Mouse (Mus musculus): ENCODE measurements around the gene Nt5c. TPM values are rescaled to one million over a fixed set of nuclear protein-coding genes. Genes with fewer than 3 reads are reported as not detected.
A peak's percentile ranks its signal among the peaks of the same experiment; 100 is the strongest.

Gene Nt5c
- polyA plus RNA-seq, 1 experiment from 2014 or later, result 76.0 TPM

DNA sequence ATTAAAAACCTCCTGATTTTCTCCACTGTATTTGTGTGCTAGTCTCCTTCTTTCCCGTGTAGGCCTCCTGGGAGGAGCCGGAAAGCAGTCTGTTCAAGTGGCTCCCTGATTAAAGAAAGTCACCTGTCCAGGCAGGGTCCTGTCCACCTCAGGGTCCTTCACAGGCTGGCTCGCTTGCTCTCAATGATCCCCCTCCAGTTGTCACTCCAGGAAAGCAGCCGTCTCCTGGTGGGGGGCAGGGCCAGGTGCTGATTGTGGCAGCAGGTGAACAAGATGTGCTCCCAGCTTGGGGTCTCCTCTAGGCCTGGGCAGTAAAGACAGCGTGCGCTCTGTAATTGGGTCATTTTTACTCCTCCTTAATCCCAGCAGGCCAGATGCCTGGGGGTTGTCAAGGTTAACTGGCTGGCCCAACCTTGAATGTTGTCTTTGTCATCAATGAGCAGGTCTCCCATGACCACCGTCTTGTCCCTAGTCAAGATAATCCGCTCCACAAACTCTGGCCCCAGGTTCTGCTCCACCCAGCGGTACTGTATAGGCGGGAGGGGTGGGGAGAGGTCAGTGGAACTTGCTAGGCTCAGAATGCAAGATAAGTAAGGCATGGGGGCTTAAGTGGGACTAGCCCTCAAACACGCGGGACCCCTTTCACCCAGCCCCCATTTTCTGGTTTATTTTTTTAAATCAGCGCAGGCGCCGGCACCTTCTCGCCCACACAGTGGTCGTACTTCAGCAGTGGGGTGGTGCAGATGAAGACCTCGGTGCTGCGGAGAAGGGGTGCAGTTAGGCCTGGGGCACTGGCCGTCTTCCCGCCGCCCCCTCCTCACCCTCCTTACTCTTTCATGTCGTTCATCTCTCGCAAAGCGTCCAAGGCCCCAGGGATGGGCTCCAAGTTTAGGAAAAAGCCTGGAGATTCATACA lies 964 bp downstream of the Nt5c start:
- no peaks in the 10 kb centered on the region for H3K9me3 ChIP-seq (ENCODE audit: low read depth, low read length)
- peak overlapping the region; percentile 86 for H3K4me2 ChIP-seq
- 0 out of 2 replicates have a peak, but pooled peaks cover 5% of the 10 kb centered on the region for H3K4me1 ChIP-seq (ENCODE audit: insufficient read depth)
- H3K36me3 ChIP-seq (ENCODE audit: insufficient read depth), result peaks cover 14% of the 10 kb centered on the region; the same call in 1 of the 2 replicates
- ATAC-seq (ENCODE audit: insufficient read depth), result peak; percentile 42
- WGBS, result 21% methylated on average over 25 of the region's 25 CpGs
- H3K27ac ChIP-seq (ENCODE audit: low read depth), result peak overlapping the region; percentile 78; the same call in 1 of the 2 replicates
- H3K27me3 ChIP-seq (ENCODE audit: insufficient read depth, low read length), result no peaks in the 10 kb centered on the region
- H3K4me3 ChIP-seq (ENCODE audit: low read depth, low read length), result peak overlapping the region; percentile 64
- no peak for TF ChIP-seq CTCF (IDR thresholded peaks at IDR 0.05; ENCODE audit: low read depth)
- no peak for DNase-seq
- peak overlapping the region; percentile 69 for H3K9ac ChIP-seq

DNA sequence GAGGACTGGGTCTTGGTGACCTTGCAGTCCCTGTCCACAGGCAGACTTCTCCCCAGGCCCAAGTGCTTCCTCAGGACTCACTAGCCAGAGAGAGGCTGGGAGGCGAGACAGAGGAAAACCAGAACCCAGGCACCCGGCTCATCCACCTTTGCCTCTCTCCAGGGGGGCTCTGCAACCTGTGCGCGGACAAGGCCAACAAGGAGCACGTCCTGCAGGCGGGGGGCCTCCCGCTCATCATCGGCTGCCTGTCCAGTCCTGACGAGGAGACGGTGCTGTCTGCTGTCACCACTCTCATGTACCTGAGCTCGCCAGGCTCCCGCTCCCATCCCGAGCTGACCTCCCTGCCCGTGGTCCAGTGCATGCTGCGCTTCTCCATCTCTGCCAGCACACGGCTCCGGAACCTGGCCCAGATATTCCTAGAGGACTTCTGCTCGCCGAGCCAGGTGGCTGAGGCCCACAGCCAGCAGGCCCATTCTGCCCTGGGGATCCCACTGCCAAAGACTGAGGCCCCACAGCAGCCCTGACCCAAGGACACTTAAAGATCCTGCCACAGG lies 3.0 kb downstream of the Nt5c start:
- H3K4me3 ChIP-seq (ENCODE audit: low read depth, low read length), result no peak overlapping the region
- DNase-seq (no peak), ATAC-seq (ENCODE audit: insufficient read depth) (no peak)
- H3K27me3 ChIP-seq (ENCODE audit: insufficient read depth, low read length), result no peaks in the 10 kb centered on the region
- peaks cover 14% of the 10 kb centered on the region; the same call in 1 of the 2 replicates for H3K36me3 ChIP-seq (ENCODE audit: insufficient read depth)
- no peak overlapping the region for H3K4me2 ChIP-seq
- H3K4me1 ChIP-seq (ENCODE audit: insufficient read depth), result 0 out of 2 replicates have a peak, but pooled peaks cover 5% of the 10 kb centered on the region
- WGBS, result 87% methylated on average over 19 of the region's 19 CpGs
- H3K27ac ChIP-seq (ENCODE audit: low read depth), result no peak overlapping the region
- H3K9ac ChIP-seq, result no peak overlapping the region
- no peak for TF ChIP-seq CTCF (IDR thresholded peaks at IDR 0.05; ENCODE audit: low read depth)
- H3K9me3 ChIP-seq (ENCODE audit: low read depth, low read length), result no peaks in the 10 kb centered on the region

DNA sequence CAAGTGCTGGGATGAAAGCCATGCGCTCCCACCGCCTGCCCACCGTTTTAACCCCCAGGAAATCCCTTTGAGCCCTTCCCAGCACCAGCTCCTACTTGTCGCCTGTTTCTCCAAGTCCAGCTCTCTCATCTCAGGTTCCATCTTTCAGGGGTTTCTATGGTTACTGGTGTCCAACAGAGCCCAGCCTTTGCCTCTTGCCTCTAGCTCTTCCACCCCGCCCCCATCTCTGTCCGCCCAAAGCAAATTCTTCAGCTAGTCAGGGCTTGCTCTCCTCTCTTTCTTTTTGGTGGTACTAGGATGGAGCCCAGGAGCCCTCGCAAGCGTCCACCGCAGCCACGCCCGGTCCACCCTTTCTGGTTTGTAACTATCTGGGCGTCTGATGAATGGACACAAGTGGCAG lies 6.5 kb downstream of the Nt5c start:
- H3K4me1 ChIP-seq (ENCODE audit: insufficient read depth), result no peaks in the 10 kb centered on the region
- no peak for DNase-seq
- WGBS, result 58% methylated on average over 12 of the region's 12 CpGs
- no peak overlapping the region for H3K4me2 ChIP-seq
- ATAC-seq (ENCODE audit: insufficient read depth), result no peak
- no peak overlapping the region for H3K9ac ChIP-seq
- TF ChIP-seq CTCF (IDR thresholded peaks at IDR 0.05; ENCODE audit: low read depth), result no peak
- no peaks in the 10 kb centered on the region for H3K9me3 ChIP-seq (ENCODE audit: low read depth, low read length)
- no peak overlapping the region for H3K27ac ChIP-seq (ENCODE audit: low read depth)
- no peaks in the 10 kb centered on the region for H3K27me3 ChIP-seq (ENCODE audit: insufficient read depth, low read length)
- H3K4me3 ChIP-seq (ENCODE audit: low read depth, low read length), result no peak overlapping the region
- H3K36me3 ChIP-seq (ENCODE audit: insufficient read depth), result peaks cover 14% of the 10 kb centered on the region; the same call in 1 of the 2 replicates

DNA sequence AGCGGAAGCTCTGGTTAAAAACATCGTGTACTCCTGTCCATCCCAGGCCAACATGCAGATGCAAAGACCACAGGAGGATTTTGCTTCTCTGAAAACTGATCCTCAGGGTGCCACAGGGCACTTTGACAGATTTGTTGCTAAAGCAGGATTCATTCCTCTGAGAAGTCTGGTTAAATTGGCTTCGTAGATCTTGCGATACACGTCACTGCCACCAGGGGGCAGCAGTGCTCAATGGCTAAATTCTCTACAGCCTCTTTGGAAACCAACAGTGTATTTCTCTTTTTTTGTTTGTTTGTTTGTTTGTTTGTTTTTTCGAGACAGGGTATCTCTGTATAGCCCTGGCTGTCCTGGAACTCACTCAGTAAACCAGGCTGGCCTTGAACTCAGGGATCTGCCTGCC lies 7.9 kb downstream of the Nt5c start:
- H3K27me3 ChIP-seq (ENCODE audit: insufficient read depth, low read length), result no peaks in the 10 kb centered on the region
- DNase-seq, result peak; percentile 93
- H3K4me1 ChIP-seq (ENCODE audit: insufficient read depth), result no peaks in the 10 kb centered on the region

DNA sequence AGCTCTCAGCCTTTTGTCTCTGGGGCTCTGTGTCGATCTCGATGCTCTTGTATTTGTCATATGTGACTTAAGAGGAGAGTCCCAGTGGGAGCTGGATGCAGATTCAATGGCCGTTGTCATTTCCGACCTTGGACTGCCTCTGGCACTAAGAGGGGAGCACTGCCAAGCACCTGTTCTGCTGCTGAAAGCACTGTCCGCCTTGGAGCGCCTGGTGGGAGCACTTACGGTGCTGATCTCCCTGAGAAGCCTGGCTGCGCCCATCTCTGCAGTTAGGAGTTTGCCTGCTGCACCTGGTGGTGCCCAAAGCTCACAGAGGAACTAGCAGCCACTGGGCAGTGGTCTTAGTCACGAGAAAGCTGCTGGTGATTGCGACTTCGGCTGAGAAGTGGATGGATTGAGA lies 8.4 kb downstream of the Nt5c start:
- no peaks in the 10 kb centered on the region for H3K9me3 ChIP-seq (ENCODE audit: low read depth, low read length)
- no peaks in the 10 kb centered on the region for H3K4me1 ChIP-seq (ENCODE audit: insufficient read depth)
- TF ChIP-seq CTCF (IDR thresholded peaks at IDR 0.05; ENCODE audit: low read depth), result no peak
- H3K36me3 ChIP-seq (ENCODE audit: insufficient read depth), result no peaks in the 10 kb centered on the region
- H3K4me2 ChIP-seq, result no peak overlapping the region
- H3K4me3 ChIP-seq (ENCODE audit: low read depth, low read length), result no peak overlapping the region
- H3K27me3 ChIP-seq (ENCODE audit: insufficient read depth, low read length), result no peaks in the 10 kb centered on the region
- no peak overlapping the region for H3K27ac ChIP-seq (ENCODE audit: low read depth)
- WGBS, result 69% methylated on average over 11 of the region's 11 CpGs
- ATAC-seq (ENCODE audit: insufficient read depth) (no peak), DNase-seq (no peak)
- H3K9ac ChIP-seq, result no peak overlapping the region

More for the DNA sequence above, 7.9 kb downstream of the Nt5c start:
- Histone ChIP-seq H3K36me3 (ENCODE audit: insufficient read depth) (peaks cover 3% of the 10 kb centered on the region; the same call in 1 of the 2 replicates), H3K9me3 (ENCODE audit: low read depth, low read length) (no peaks in the 10 kb centered on the region), H3K4me2 (no peak overlapping the region), H3K9ac (no peak overlapping the region), H3K4me3 (ENCODE audit: low read depth, low read length) (no peak overlapping the region), H3K27ac (ENCODE audit: low read depth) (no peak overlapping the region)
- WGBS, result 18% methylated on average over 6 of the region's 6 CpGs
- TF ChIP-seq CTCF (IDR thresholded peaks at IDR 0.05; ENCODE audit: low read depth), result peak; percentile 95
- no peak for ATAC-seq (ENCODE audit: insufficient read depth)

DNA sequence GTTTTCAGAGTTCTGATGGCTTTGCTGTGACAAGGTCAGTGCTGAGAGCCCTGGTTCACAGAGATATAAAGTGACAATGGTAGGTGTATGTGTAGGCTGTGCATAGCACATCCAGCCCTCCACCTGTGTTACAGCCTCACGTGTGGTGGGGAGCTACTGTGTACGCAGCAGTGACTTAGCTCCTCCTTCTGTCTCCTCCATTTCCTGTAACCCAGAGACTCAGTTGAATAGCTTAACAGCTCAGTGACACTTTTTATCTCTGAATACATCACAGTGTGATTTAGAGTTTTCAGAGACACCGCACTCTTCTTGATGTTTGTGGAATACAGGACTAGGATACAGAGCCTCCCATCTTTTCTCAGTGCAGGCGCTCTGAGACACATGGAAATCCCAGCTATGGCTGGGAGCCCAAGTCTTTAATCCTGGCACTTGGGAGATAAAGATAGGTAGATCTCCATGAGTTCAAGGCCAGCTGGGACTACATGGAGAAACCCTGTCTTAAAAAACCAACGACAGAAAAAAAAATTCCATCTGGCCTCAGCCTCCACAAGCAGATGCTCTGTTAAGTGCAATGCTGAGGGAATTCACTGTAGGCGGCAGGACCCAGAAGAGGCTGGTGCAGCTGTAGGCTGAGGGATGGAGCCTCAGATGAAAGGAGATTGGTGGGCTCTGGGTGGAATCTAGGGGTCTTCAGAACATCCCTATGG lies 10.0 kb downstream of the Nt5c start:
- Histone ChIP-seq H3K27ac (ENCODE audit: low read depth) (no peak overlapping the region), H3K9me3 (ENCODE audit: low read depth, low read length) (no peaks in the 10 kb centered on the region), H3K4me2 (no peak overlapping the region), H3K27me3 (ENCODE audit: insufficient read depth, low read length) (no peaks in the 10 kb centered on the region), H3K9ac (no peak overlapping the region; the same call in 1 of the 2 replicates), H3K4me3 (ENCODE audit: low read depth, low read length) (no peak overlapping the region), H3K4me1 (ENCODE audit: insufficient read depth) (no peaks in the 10 kb centered on the region), H3K36me3 (ENCODE audit: insufficient read depth) (no peaks in the 10 kb centered on the region)
- WGBS, result 69% methylated on average over 6 of the region's 6 CpGs
- TF ChIP-seq CTCF (IDR thresholded peaks at IDR 0.05; ENCODE audit: low read depth), result no peak
- no peak for ATAC-seq (ENCODE audit: insufficient read depth)
- no peak for DNase-seq
